Mouse (Mus musculus) forebrain, embryonic 14.5 days (tissue): ENCODE results near the gene Aspa. TPM values are rescaled to one million over a fixed set of nuclear protein-coding genes. Genes with fewer than 3 reads are reported as not detected.
"Not testable (repeated sequence)": the region's sequence is repeated elsewhere in the genome, so short reads cannot be mapped to it uniquely, and the experiment has no call there.

Experiments used
- ATAC-seq: fragments of 200-750 bp; cut with Nextera tagmentation; 2 replicates; pipeline ENCODE4 v1.8.0; 2017; ENCODE audit warnings: mild to moderate bottlenecking, moderate library complexity
- DNase-seq: peaks from one replicate; pipeline ENCODE4 v3.0.0-alpha.2; 2015; ENCODE audit warnings: low spot score
- H3K27ac ChIP-seq: fragments of 300-500 bp; sonication (generic); 2 replicates; pipeline ENCODE4 v1.5.1; 2014; ENCODE audit warnings: low read depth, mild to moderate bottlenecking, control low read depth, low read length, moderate library complexity
- H3K27me3 ChIP-seq: fragments of 300-500 bp; sonication (generic); replicated peaks from 2 replicates; pipeline ENCODE4 v1.6.1; 2014; ENCODE audit warnings: low read length, control low read depth, mixed read lengths; ENCODE audit not compliant: control insufficient read depth, insufficient read depth
- H3K36me3 ChIP-seq: fragments of 300-500 bp; sonication (generic); 2 replicates; pipeline ENCODE4 v1.6.1; 2014; ENCODE audit warnings: low read length, control low read depth; ENCODE audit not compliant: control insufficient read depth, insufficient read depth
- H3K4me1 ChIP-seq: fragments of 300-500 bp; sonication (generic); 2 replicates; pipeline ENCODE4 v1.6.1; 2014; ENCODE audit warnings: antibody characterized with exemption, low read length, control low read depth; ENCODE audit not compliant: control insufficient read depth, insufficient read depth
- H3K4me2 ChIP-seq: fragments of 300-500 bp; sonication (generic); 2 replicates; pipeline ENCODE4 v1.6.1; 2014; ENCODE audit warnings: mild to moderate bottlenecking, control low read depth, low read length
- H3K4me3 ChIP-seq: fragments of 300-500 bp; sonication (generic); 2 replicates; pipeline ENCODE4 v1.5.1; 2014; ENCODE audit warnings: low read depth, low read length, control low read depth
- H3K9ac ChIP-seq: fragments of 300-500 bp; sonication (generic); 2 replicates; pipeline ENCODE4 v1.6.1; 2014; ENCODE audit warnings: mild to moderate bottlenecking, low read length, control low read depth, moderate library complexity
- H3K9me3 ChIP-seq: fragments of 300-500 bp; sonication (generic); replicated peaks from 2 replicates; pipeline ENCODE4 v1.6.1; 2016; ENCODE audit warnings: low read length, control low read depth, mixed read lengths; ENCODE audit not compliant: control insufficient read depth
- WGBS: fragments of 180-500 bp; shearing (Covaris S2); extraction: QIAGEN DNeasy Blood & Tissue Kit; methylation state at CpG from one replicate; pipeline ENCODE4 v1.1.7; 2014; 5-methylcytosine and 5-hydroxymethylcytosine counted together
- polyA plus RNA-seq: library from polyadenylated mRNA; unstranded; fragments of >200 nt; fragmentation: Nextera tagmentation; extraction: Ambion mirVana; gene quantifications from 2 replicates; pipeline ENCODE4 v1.2.1, GENCODE M21; 2014

Aspa gene
- polyA plus RNA-seq, 1 experiment from 2014 or later = 0.91 TPM

GRCm38 (mm10) chr11:73318581-73318980 lies 10.8 kb downstream of the Aspa start:
- not testable (repeated sequence) for H3K4me3 ChIP-seq, H3K27ac ChIP-seq, H3K9ac ChIP-seq, ATAC-seq, H3K36me3 ChIP-seq, H3K9me3 ChIP-seq, DNase-seq, H3K4me2 ChIP-seq, H3K4me1 ChIP-seq, H3K27me3 ChIP-seq
- 86% methylated on average over 2 of the region's 2 CpGs for WGBS

DNA sequence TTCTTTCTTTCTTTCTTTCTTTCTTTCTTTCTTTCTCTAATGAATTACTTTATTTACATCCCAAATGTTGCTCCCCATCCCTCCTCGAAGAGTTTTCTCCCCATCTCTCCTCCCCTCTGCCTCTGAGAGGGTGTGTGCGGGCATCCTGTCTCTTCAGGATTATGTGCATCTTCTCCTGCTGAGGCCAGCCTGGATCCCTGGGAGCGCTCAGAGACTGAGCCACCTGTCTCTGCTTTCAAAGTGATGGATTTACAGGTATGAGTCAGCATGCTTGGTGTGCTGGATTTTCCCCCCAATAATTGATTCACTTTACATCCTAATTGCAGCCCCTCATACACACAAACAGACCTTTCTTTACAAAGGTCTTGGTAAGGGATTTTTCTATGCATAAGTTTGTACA lies 13.4 kb downstream of the Aspa start:
- 47% methylated on average over 3 of the region's 3 CpGs for WGBS
- Histone ChIP-seq H3K27ac (no peak overlapping the region), H3K4me3 (no peak overlapping the region), H3K4me1 (no peaks in the 10 kb centered on the region), H3K27me3 (no peaks in the 10 kb centered on the region), H3K36me3 (no peaks in the 10 kb centered on the region), H3K4me2 (no peak overlapping the region), H3K9me3 (no peaks in the 10 kb centered on the region), H3K9ac (no peak overlapping the region)
- no peak for DNase-seq
- ATAC-seq = no peak

DNA sequence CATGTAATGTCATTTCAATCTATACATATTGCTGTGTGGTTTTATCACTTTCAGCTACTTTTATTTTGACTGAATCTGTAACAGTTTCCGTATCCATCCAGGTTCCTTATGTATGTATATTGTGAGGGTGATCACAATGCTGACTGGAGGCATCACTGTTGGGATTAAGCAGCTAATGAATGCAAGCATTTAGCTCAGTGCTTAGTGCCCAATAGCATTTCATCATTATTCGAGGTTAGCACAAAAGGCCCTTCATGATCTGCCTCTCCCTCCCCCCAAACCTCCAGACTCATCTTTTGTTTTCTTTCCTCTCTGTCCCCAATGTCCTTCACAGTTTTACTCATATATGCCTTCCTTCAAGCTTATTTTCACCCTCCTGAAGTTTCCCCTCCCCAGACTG lies 26.3 kb downstream of the Aspa start:
- H3K36me3 ChIP-seq = no peaks in the 10 kb centered on the region
- 12% methylated on average over 2 of the region's 2 CpGs for WGBS
- no peak overlapping the region for H3K27ac ChIP-seq
- no peak for ATAC-seq
- H3K4me3 ChIP-seq = no peak overlapping the region
- no peak for DNase-seq
- no peaks in the 10 kb centered on the region for H3K9me3 ChIP-seq
- H3K4me2 ChIP-seq = no peak overlapping the region
- H3K27me3 ChIP-seq = no peaks in the 10 kb centered on the region
- H3K4me1 ChIP-seq = no peaks in the 10 kb centered on the region
- no peak overlapping the region for H3K9ac ChIP-seq

DNA sequence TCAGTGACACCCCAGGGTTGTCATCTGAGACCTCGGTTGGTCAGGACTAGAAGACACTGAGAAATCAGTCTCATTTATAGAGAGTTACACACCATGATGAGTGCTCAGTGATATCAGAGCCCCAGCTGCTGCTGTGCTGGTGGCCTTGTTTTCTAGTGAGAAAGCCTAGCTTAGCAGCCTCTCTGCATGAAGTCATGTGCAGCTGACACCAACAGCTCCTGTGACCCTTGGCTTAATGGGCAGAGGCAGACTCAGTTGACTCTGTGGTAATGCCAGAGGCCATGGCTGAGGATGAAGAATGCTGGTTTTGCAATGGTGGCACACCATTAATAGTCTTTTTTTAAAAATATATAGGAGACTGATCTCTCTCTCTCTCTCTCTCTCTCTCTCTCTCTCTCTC lies 39.8 kb downstream of the Aspa start:
- H3K36me3 ChIP-seq = no peaks in the 10 kb centered on the region
- no peak overlapping the region for H3K9ac ChIP-seq
- no peak overlapping the region for H3K4me3 ChIP-seq
- no peaks in the 10 kb centered on the region for H3K4me1 ChIP-seq
- no peaks in the 10 kb centered on the region for H3K27me3 ChIP-seq
- H3K4me2 ChIP-seq = no peak overlapping the region
- 83% methylated on average over 1 of the region's 1 CpGs for WGBS
- no peak for ATAC-seq
- DNase-seq = no peak
- no peaks in the 10 kb centered on the region for H3K9me3 ChIP-seq
- no peak overlapping the region for H3K27ac ChIP-seq

GRCm38 (mm10) chr11:73284351-73284750 lies 45.0 kb downstream of the Aspa start:
- no peak overlapping the region for H3K27ac ChIP-seq
- H3K36me3 ChIP-seq = no peaks in the 10 kb centered on the region
- ATAC-seq = no peak

DNA sequence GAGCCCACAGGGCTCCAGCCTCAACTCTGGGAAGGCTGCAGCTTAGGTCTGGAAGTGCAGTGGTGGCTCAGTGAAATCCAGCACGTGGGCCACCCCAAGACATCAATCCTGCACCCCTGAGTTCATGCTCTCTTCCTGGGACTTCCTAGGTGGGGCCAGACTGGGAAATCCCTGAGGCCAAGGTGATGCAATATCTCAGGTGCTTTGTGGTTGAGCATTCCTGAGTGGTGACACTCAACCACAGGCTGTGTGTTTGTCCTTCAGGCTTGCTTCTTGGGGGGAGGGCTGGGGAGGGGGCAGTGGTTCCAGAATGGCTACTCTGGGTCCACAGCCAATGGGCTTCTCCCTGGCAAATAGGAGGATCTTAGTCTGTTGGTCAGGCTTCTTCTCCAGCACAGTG lies 45.5 kb downstream of the Aspa start:
- no peak overlapping the region for H3K4me2 ChIP-seq
- no peaks in the 10 kb centered on the region for H3K27me3 ChIP-seq
- H3K36me3 ChIP-seq = no peaks in the 10 kb centered on the region
- H3K27ac ChIP-seq = no peak overlapping the region
- H3K9me3 ChIP-seq = no peaks in the 10 kb centered on the region
- ATAC-seq (no peak), DNase-seq (no peak)
- 46% methylated on average over 1 of the region's 1 CpGs for WGBS
- no peaks in the 10 kb centered on the region for H3K4me1 ChIP-seq
- no peak overlapping the region for H3K4me3 ChIP-seq
- no peak overlapping the region for H3K9ac ChIP-seq

More at GRCm38 (mm10) chr11:73284351-73284750, 45.0 kb downstream of the Aspa start:
- H3K4me1 ChIP-seq = no peaks in the 10 kb centered on the region
- no peaks in the 10 kb centered on the region for H3K27me3 ChIP-seq
- no peak overlapping the region for H3K9ac ChIP-seq
- H3K4me2 ChIP-seq = no peak overlapping the region
- H3K9me3 ChIP-seq = no peaks in the 10 kb centered on the region
- DNase-seq = no peak
- no peak overlapping the region for H3K4me3 ChIP-seq

- WGBS = 81% methylated on average over 9 of the region's 9 CpGs
Measured at GRCm38 (mm10) chr11:73283369-73283768, 46.0 kb downstream of the Aspa start.

GRCm38 (mm10) chr11:73281528-73282027 lies 47.8 kb downstream of the Aspa start:
- no peaks in the 10 kb centered on the region for H3K27me3 ChIP-seq
- no peaks in the 10 kb centered on the region for H3K4me1 ChIP-seq
- H3K4me2 ChIP-seq = peak overlapping the region; percentile 45
- H3K9ac ChIP-seq = peak overlapping the region; percentile 33; the same call in 1 of the 2 replicates
- WGBS = 4% methylated on average over 16 of the region's 16 CpGs
- DNase-seq (peak; percentile 58), ATAC-seq (peak; percentile 81)
- H3K4me3 ChIP-seq = peak overlapping the region; percentile 27
- no peaks in the 10 kb centered on the region for H3K9me3 ChIP-seq
- H3K36me3 ChIP-seq = no peaks in the 10 kb centered on the region
- no peak overlapping the region for H3K27ac ChIP-seq

More at GRCm38 (mm10) chr11:73283369-73283768, 46.0 kb downstream of the Aspa start:
- no peaks in the 10 kb centered on the region for H3K36me3 ChIP-seq
- H3K4me3 ChIP-seq = no peak overlapping the region
- H3K4me1 ChIP-seq = no peaks in the 10 kb centered on the region
- H3K9ac ChIP-seq = no peak overlapping the region
- no peak overlapping the region for H3K4me2 ChIP-seq
- DNase-seq (no peak), ATAC-seq (no peak)
- H3K27ac ChIP-seq = no peak overlapping the region
- H3K9me3 ChIP-seq = no peaks in the 10 kb centered on the region
- no peaks in the 10 kb centered on the region for H3K27me3 ChIP-seq

DNA sequence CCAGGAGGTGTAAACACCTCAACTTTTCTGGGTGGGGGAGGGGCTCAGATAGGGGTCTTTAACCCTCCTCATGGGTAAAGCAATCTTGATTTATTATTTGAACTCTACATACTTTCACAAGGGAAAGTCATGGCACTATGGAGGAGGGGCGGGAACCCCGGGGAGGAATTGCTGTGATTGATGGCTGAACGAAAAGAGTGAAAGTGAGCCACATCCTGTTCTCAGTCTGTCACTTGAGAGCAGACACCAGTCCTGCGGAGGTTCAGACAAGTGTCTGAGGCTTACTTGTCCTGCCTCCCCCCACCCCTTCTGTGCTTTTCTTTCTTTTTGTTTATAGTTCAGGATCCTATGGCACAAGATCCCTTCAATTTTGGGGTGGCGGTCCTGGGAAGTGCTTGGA lies 48.7 kb downstream of the Aspa start:
- DNase-seq (no peak), ATAC-seq (no peak)
- H3K4me3 ChIP-seq = no peak overlapping the region
- H3K4me2 ChIP-seq = no peak overlapping the region
- no peak overlapping the region for H3K27ac ChIP-seq
- H3K4me1 ChIP-seq = no peaks in the 10 kb centered on the region
- 77% methylated on average over 5 of the region's 5 CpGs for WGBS
- H3K9ac ChIP-seq = no peak overlapping the region
- H3K9me3 ChIP-seq = no peaks in the 10 kb centered on the region
- no peaks in the 10 kb centered on the region for H3K27me3 ChIP-seq
- H3K36me3 ChIP-seq = no peaks in the 10 kb centered on the region
